Mouse (Mus musculus): Measurements from ENCODE around the gene Emilin1.

DNA sequence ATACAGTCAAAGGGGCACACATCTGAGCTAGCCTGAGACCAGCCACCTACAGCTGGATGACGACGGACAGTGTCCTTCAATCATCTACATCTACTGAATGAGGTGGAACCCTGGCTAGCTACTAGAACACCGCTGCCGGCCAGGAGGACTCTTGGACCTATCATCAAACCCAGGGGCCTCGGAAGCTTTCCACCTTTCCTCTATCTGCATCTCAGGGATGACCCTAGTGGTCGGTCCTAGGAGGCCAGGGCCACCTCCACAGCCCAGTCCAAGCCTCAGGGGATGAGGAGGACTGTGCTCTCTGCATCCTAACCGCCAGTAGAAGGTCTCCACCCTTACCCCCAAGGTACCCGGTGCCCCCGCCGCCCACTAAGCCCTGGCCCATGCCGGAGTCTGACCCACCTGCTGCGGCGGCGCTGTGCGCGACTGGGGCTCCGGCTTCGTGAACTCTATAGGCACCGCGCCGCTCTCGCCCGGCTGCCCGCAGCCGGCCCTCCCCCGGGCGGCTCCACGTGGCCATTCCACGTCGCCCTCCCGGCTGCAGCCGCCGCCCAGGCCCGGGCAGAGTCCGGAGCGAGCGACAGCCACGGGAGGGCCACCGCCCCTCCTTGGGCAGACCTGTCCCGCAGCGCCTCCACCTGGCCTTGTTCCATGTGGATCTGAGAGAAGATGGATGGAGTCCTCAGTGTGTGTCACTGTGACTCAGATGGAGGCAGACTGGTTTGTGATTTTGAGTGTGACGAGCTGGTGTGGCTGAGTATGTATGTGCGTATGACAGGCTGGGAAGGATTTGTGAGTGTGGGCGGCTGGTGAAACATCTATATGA lies 32.0 kb downstream of the Emilin1 start, which contains the start of gene Cgref1:
- TF ChIP-seq TAL1 (IDR thresholded peaks at IDR 0.05; ENCODE audit: low read length): no peak
- TF ChIP-seq GATA1 (IDR thresholded peaks at IDR 0.05; ENCODE audit: low read length): no peak

Data from erythroblast, embryonic 14.5 days (primary cell).